Mouse (Mus musculus): ENCODE data around the gene Bicra. TPM values are rescaled to one million over a fixed set of nuclear protein-coding genes. Genes with fewer than 3 reads are reported as not detected.

The Bicra gene
- total and polyA plus RNA-seq, 2 experiments from 2014 or later = 2.4 to 7.2 TPM

- Histone ChIP-seq H3K4me3 (ENCODE audit: low read depth, low read length) (no peak overlapping the region), H3K27me3 (ENCODE audit: control insufficient read depth, insufficient read depth, low read length) (no peaks in the 10 kb centered on the region), H3K27ac (ENCODE audit: low read depth) (peak overlapping the region; percentile 88), H3K36me3 (replicated peaks; ENCODE audit: control insufficient read depth, insufficient read depth, low read length) (peaks cover 25% of the 10 kb centered on the region), H3K4me1 (ENCODE audit: control insufficient read depth, insufficient read depth) (peaks cover 19% of the 10 kb centered on the region), H3K9ac (replicated peaks; ENCODE audit: low read depth, low read length) (no peak overlapping the region), H3K9me3 (replicated peaks; ENCODE audit: control insufficient read depth, low read length) (no peaks in the 10 kb centered on the region), H3K4me2 (ENCODE audit: low read depth, low read length) (no peak overlapping the region)
- DNase-seq (ENCODE audit: low spot score) (peak; percentile 61), ATAC-seq (ENCODE audit: insufficient read depth, low read depth) (peak; percentile 54)
- no peak for TF ChIP-seq CTCF (IDR thresholded peaks at IDR 0.05; ENCODE audit: low read depth)
- TF ChIP-seq EP300 (IDR thresholded peaks at IDR 0.05; ENCODE audit: low read depth) = no peak
- 25% methylated on average over 8 of the region's 8 CpGs for WGBS
These were observed 67.5 kb downstream of the Bicra start for GRCm38 (mm10) chr7:15980246-15980645.

GRCm38 (mm10) chr7:15975904-15976303, 71.8 kb downstream of the Bicra start:
- peaks cover 49% of the 10 kb centered on the region for H3K36me3 ChIP-seq (replicated peaks; ENCODE audit: control insufficient read depth, insufficient read depth, low read length)
- DNase-seq (ENCODE audit: low spot score) (peak; percentile 58), ATAC-seq (ENCODE audit: insufficient read depth, low read depth) (peak; percentile 33; the same call in 1 of the 2 replicates)

GRCm38 (mm10) chr7:15975451-15975850, 72.3 kb downstream of the Bicra start:
- Histone ChIP-seq H3K9ac (replicated peaks; ENCODE audit: low read depth, low read length) (no peak overlapping the region), H3K36me3 (replicated peaks; ENCODE audit: control insufficient read depth, insufficient read depth, low read length) (peaks cover 49% of the 10 kb centered on the region), H3K27me3 (ENCODE audit: control insufficient read depth, insufficient read depth, low read length) (no peaks in the 10 kb centered on the region), H3K9me3 (replicated peaks; ENCODE audit: control insufficient read depth, low read length) (no peaks in the 10 kb centered on the region), H3K4me1 (ENCODE audit: control insufficient read depth, insufficient read depth) (peaks cover 7% of the 10 kb centered on the region; the same call in 1 of the 2 replicates), H3K4me2 (ENCODE audit: low read depth, low read length) (no peak overlapping the region), H3K27ac (ENCODE audit: low read depth) (no peak overlapping the region), H3K4me3 (ENCODE audit: low read depth, low read length) (no peak overlapping the region)
- DNase-seq (ENCODE audit: low spot score) = no peak
- 92% methylated on average over 10 of the region's 10 CpGs for WGBS
- no peak for ATAC-seq (ENCODE audit: insufficient read depth, low read depth)
- TF ChIP-seq EP300 (IDR thresholded peaks at IDR 0.05; ENCODE audit: low read depth) = no peak
- no peak for TF ChIP-seq CTCF (IDR thresholded peaks at IDR 0.05; ENCODE audit: low read depth)

More at GRCm38 (mm10) chr7:15975904-15976303, 71.8 kb downstream of the Bicra start:
- WGBS = 73% methylated on average over 4 of the region's 4 CpGs
- Histone ChIP-seq H3K27me3 (ENCODE audit: control insufficient read depth, insufficient read depth, low read length) (no peaks in the 10 kb centered on the region), H3K4me3 (ENCODE audit: low read depth, low read length) (no peak overlapping the region), H3K9ac (replicated peaks; ENCODE audit: low read depth, low read length) (no peak overlapping the region), H3K4me1 (ENCODE audit: control insufficient read depth, insufficient read depth) (peaks cover 9% of the 10 kb centered on the region), H3K4me2 (ENCODE audit: low read depth, low read length) (no peak overlapping the region), H3K9me3 (replicated peaks; ENCODE audit: control insufficient read depth, low read length) (no peaks in the 10 kb centered on the region), H3K27ac (ENCODE audit: low read depth) (no peak overlapping the region)
- TF ChIP-seq CTCF (IDR thresholded peaks at IDR 0.05; ENCODE audit: low read depth) = peak; percentile 88
- no peak for TF ChIP-seq EP300 (IDR thresholded peaks at IDR 0.05; ENCODE audit: low read depth)

- no peak overlapping the region for H3K9ac ChIP-seq (replicated peaks; ENCODE audit: low read depth, low read length)
- H3K4me3 ChIP-seq (ENCODE audit: low read depth, low read length) = no peak overlapping the region
- TF ChIP-seq CTCF (IDR thresholded peaks at IDR 0.05; ENCODE audit: low read depth) (peak; percentile 73), EP300 (IDR thresholded peaks at IDR 0.05; ENCODE audit: low read depth) (no peak)
- no peaks in the 10 kb centered on the region for H3K27me3 ChIP-seq (ENCODE audit: control insufficient read depth, insufficient read depth, low read length)
- WGBS = 38% methylated on average over 5 of the region's 5 CpGs
- ATAC-seq (ENCODE audit: insufficient read depth, low read depth) (no peak), DNase-seq (ENCODE audit: low spot score) (peak; percentile 39)
- H3K4me1 ChIP-seq (ENCODE audit: control insufficient read depth, insufficient read depth) = no peaks in the 10 kb centered on the region
- H3K4me2 ChIP-seq (ENCODE audit: low read depth, low read length) = no peak overlapping the region
- H3K9me3 ChIP-seq (replicated peaks; ENCODE audit: control insufficient read depth, low read length) = no peaks in the 10 kb centered on the region
- H3K27ac ChIP-seq (ENCODE audit: low read depth) = no peak overlapping the region
- H3K36me3 ChIP-seq (replicated peaks; ENCODE audit: control insufficient read depth, insufficient read depth, low read length) = peaks cover 49% of the 10 kb centered on the region
These were observed 73.0 kb downstream of the Bicra start for GRCm38 (mm10) chr7:15974712-15975111.

GRCm38 (mm10) chr7:15972247-15972646, 75.5 kb downstream of the Bicra start:
- H3K4me2 ChIP-seq (ENCODE audit: low read depth, low read length) = no peak overlapping the region
- no peaks in the 10 kb centered on the region for H3K9me3 ChIP-seq (replicated peaks; ENCODE audit: control insufficient read depth, low read length)
- 78% methylated on average over 25 of the region's 25 CpGs for WGBS
- no peak overlapping the region for H3K9ac ChIP-seq (replicated peaks; ENCODE audit: low read depth, low read length)
- DNase-seq (ENCODE audit: low spot score) (no peak), ATAC-seq (ENCODE audit: insufficient read depth, low read depth) (no peak)
- TF ChIP-seq EP300 (IDR thresholded peaks at IDR 0.05; ENCODE audit: low read depth) (no peak), CTCF (IDR thresholded peaks at IDR 0.05; ENCODE audit: low read depth) (no peak)
- peaks cover 38% of the 10 kb centered on the region for H3K36me3 ChIP-seq (replicated peaks; ENCODE audit: control insufficient read depth, insufficient read depth, low read length)
- H3K27ac ChIP-seq (ENCODE audit: low read depth) = no peak overlapping the region
- no peak overlapping the region for H3K4me3 ChIP-seq (ENCODE audit: low read depth, low read length)
- H3K4me1 ChIP-seq (ENCODE audit: control insufficient read depth, insufficient read depth) = no peaks in the 10 kb centered on the region
- H3K27me3 ChIP-seq (ENCODE audit: control insufficient read depth, insufficient read depth, low read length) = no peaks in the 10 kb centered on the region

- Histone ChIP-seq H3K4me3 (ENCODE audit: low read depth, low read length) (no peak overlapping the region), H3K9ac (replicated peaks; ENCODE audit: low read depth, low read length) (no peak overlapping the region), H3K9me3 (replicated peaks; ENCODE audit: control insufficient read depth, low read length) (no peaks in the 10 kb centered on the region), H3K27me3 (ENCODE audit: control insufficient read depth, insufficient read depth, low read length) (no peaks in the 10 kb centered on the region), H3K4me2 (ENCODE audit: low read depth, low read length) (no peak overlapping the region), H3K27ac (ENCODE audit: low read depth) (no peak overlapping the region), H3K4me1 (ENCODE audit: control insufficient read depth, insufficient read depth) (peaks cover 5% of the 10 kb centered on the region; the same call in 1 of the 2 replicates), H3K36me3 (replicated peaks; ENCODE audit: control insufficient read depth, insufficient read depth, low read length) (peaks cover 26% of the 10 kb centered on the region)
- ATAC-seq (ENCODE audit: insufficient read depth, low read depth) (no peak), DNase-seq (ENCODE audit: low spot score) (no peak)
- no peak for TF ChIP-seq EP300 (IDR thresholded peaks at IDR 0.05; ENCODE audit: low read depth)
- 0 out of 2 replicates have a peak, but pooled peaks have one; percentile 23 for TF ChIP-seq CTCF (IDR thresholded peaks at IDR 0.05; ENCODE audit: low read depth)
- 84% methylated on average over 3 of the region's 3 CpGs for WGBS
These were observed 78.0 kb downstream of the Bicra start for GRCm38 (mm10) chr7:15969674-15970073.

All from heart, postnatal 0 days (tissue).